Mouse (Mus musculus) lung, adult 18-20 months (tissue): ENCODE data around the gene Gm815.

Experiments
- DNase-seq, 2 experiments: peaks; one replicate each; pipeline ENCODE4 v3.0.0; 2022; ENCODE audit warnings: mixed read lengths in 2 of 2

Gene Gm815

GRCm38 (mm10) chr19:26879856-26880255, 5.8 kb upstream of the Gm815 start:
- no peak for DNase-seq

GRCm38 (mm10) chr19:26881866-26882427, 3.7 kb upstream of the Gm815 start:
- peak; percentile 13 to 56 for DNase-seq

- no peak for DNase-seq
These were observed 2.5 kb downstream of the Gm815 start for GRCm38 (mm10) chr19:26888171-26888570.

GRCm38 (mm10) chr19:26891306-26891964, 5.8 kb downstream of the Gm815 start:
- peak; percentile 63 to 74 for DNase-seq

GRCm38 (mm10) chr19:26892861-26893260, 7.2 kb downstream of the Gm815 start:
- no peak for DNase-seq

- no peak for DNase-seq
These were observed 16.5 kb downstream of the Gm815 start for GRCm38 (mm10) chr19:26902162-26902561.

- DNase-seq: no peak
These were observed 28.6 kb downstream of the Gm815 start for GRCm38 (mm10) chr19:26914245-26914644.

GRCm38 (mm10) chr19:26920816-26921215, 35.1 kb downstream of the Gm815 start:
- DNase-seq: no peak

- no peak for DNase-seq
These were observed 44.9 kb downstream of the Gm815 start for GRCm38 (mm10) chr19:26930295-26931283.

GRCm38 (mm10) chr19:26934186-26934585, 48.5 kb downstream of the Gm815 start:
- peak in 1 of 2 experiments; percentile 16 for DNase-seq
